Mouse (Mus musculus): Measurements from ENCODE around the gene Plpp3. TPM values are rescaled to one million over a fixed set of nuclear protein-coding genes. Genes with fewer than 3 reads are reported as not detected.

The Plpp3 gene
- polyA plus RNA-seq, 1 experiment from 2014 or later: 91.7 TPM

DNA sequence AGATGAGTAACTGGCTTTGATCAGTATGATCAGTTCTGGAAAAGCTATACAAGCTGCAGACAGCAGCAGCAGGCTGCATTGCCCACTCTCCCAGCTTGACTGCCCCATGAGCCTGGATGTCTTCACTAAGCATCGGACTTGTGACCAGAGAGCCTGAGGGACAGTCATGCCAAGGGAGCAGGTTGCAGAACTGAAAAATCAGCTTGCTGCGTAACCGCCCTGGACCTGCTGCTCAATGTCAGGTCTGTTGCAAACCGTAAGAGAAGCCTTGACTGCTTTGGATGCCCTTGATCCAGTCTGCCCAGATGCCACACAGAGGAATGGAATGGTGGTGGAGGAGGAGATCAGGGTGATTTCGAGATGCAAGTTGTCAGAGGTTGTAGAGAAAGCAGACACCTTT is 41.5 kb downstream of the Plpp3 start:
- WGBS: 83% methylated on average over 5 of the region's 5 CpGs
- no peak overlapping the region for H3K4me3 ChIP-seq

GRCm38 (mm10) chr4:105199345-105199744 is 42.2 kb downstream of the Plpp3 start:
- no peak overlapping the region for H3K4me3 ChIP-seq
- H3K36me3 ChIP-seq: peaks cover 19% of the 10 kb centered on the region
- H3K27ac ChIP-seq: no peak overlapping the region
- peaks cover 19% of the 10 kb centered on the region for H3K4me1 ChIP-seq
- no peak overlapping the region for H3K9ac ChIP-seq
- no peaks in the 10 kb centered on the region for H3K9me3 ChIP-seq (replicated peaks)
- no peaks in the 10 kb centered on the region for H3K27me3 ChIP-seq
- ATAC-seq (ENCODE audit: low FRiP score): no peak
- WGBS: 73% methylated on average over 8 of the region's 8 CpGs
- no peak overlapping the region for H3K4me2 ChIP-seq (replicated peaks)

More for the DNA sequence above, 41.5 kb downstream of the Plpp3 start:
- Histone ChIP-seq H3K36me3 (peaks cover 19% of the 10 kb centered on the region), H3K9me3 (replicated peaks) (no peaks in the 10 kb centered on the region), H3K4me1 (peaks cover 16% of the 10 kb centered on the region), H3K27ac (no peak overlapping the region), H3K4me2 (replicated peaks) (no peak overlapping the region), H3K27me3 (no peaks in the 10 kb centered on the region), H3K9ac (no peak overlapping the region)
- no peak for ATAC-seq (ENCODE audit: low FRiP score)

- Histone ChIP-seq H3K27me3 (no peaks in the 10 kb centered on the region), H3K4me3 (no peak overlapping the region), H3K4me2 (replicated peaks) (no peak overlapping the region), H3K9me3 (replicated peaks) (no peaks in the 10 kb centered on the region), H3K9ac (no peak overlapping the region), H3K36me3 (peaks cover 11% of the 10 kb centered on the region), H3K4me1 (peaks cover 34% of the 10 kb centered on the region), H3K27ac (no peak overlapping the region)
- ATAC-seq (ENCODE audit: low FRiP score): no peak
- WGBS: 46% methylated on average over 14 of the region's 14 CpGs
These were observed 43.7 kb downstream of the Plpp3 start for GRCm38 (mm10) chr4:105200624-105201524.

DNA sequence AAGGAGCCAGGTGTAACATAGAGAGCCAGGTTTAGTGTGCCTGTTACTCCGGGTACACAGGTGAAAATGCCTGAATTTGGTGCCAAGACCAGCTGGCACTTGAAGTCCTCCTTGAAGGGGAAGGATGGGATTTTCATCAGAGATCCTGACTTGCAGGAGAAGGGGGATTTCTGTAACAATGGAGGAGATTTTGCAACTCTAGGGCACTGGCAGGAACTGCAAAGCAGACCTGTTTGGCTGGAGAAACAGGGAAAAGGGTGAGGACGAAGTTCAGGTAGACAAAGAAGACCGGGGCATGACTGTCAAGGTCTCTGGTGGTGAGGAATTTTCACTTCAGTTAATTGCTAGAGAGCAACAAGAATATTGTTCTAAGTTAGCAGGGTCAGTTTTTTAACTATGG is 45.3 kb downstream of the Plpp3 start:
- Histone ChIP-seq H3K4me3 (no peak overlapping the region), H3K9ac (no peak overlapping the region), H3K27me3 (no peaks in the 10 kb centered on the region), H3K4me1 (peaks cover 47% of the 10 kb centered on the region), H3K4me2 (replicated peaks) (no peak overlapping the region), H3K9me3 (replicated peaks) (no peaks in the 10 kb centered on the region), H3K36me3 (peaks cover 4% of the 10 kb centered on the region), H3K27ac (no peak overlapping the region)
- 91% methylated on average over 3 of the region's 3 CpGs for WGBS
- no peak for ATAC-seq (ENCODE audit: low FRiP score)

DNA sequence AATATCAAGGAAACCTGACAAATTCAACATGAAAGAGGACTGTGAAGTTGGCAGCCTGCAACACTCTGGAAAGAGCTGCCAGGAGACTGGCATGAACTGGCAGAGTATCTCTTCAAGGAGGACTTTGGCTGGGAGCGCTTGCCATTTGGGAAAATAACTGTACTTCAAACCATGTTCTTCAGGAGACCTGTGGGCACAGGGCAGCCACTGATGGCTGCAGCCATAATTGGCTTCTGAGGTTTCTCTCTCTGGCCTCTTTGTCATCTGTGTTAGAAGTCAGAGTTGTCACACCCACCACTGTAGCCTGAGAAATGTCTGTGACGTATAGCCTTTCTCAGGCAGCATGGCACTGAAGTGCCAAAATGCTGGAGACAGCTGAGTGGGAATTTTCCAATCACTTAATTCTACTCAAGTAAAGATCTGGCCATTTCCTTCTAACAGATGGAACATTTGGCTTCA is 46.2 kb downstream of the Plpp3 start:
- no peak overlapping the region for H3K9ac ChIP-seq
- H3K9me3 ChIP-seq (replicated peaks): no peaks in the 10 kb centered on the region
- no peaks in the 10 kb centered on the region for H3K27me3 ChIP-seq
- no peak overlapping the region for H3K4me3 ChIP-seq
- H3K27ac ChIP-seq: 0 out of 2 replicates have a peak overlapping the region, but pooled peaks have one; percentile 5
- peaks cover 47% of the 10 kb centered on the region for H3K4me1 ChIP-seq
- WGBS: 71% methylated on average over 2 of the region's 2 CpGs
- no peak for ATAC-seq (ENCODE audit: low FRiP score)
- H3K4me2 ChIP-seq (replicated peaks): no peak overlapping the region
- no peaks in the 10 kb centered on the region; the same call in 1 of the 2 replicates for H3K36me3 ChIP-seq

DNA sequence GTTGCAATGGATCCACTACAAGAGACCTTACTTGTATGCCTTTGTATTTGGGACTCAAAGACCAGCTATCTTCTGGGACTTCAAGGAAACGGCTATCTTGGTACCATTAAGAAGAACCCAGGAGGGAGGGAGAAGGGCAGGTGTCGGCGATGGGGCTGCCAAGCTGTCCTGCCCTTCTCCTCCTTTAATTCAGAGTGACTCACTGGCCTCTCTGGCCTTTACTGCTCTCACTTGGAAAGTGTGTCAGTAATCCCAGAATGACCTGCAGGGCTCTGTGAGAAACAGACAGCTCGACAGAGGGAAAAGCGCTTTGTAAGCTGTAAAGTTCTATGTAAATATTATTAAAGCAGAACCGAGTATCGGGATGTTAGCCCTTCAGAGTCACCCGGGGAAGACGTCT is 46.9 kb downstream of the Plpp3 start:
- peaks cover 47% of the 10 kb centered on the region for H3K4me1 ChIP-seq
- 71% methylated on average over 9 of the region's 9 CpGs for WGBS
- no peak for ATAC-seq (ENCODE audit: low FRiP score)

DNA sequence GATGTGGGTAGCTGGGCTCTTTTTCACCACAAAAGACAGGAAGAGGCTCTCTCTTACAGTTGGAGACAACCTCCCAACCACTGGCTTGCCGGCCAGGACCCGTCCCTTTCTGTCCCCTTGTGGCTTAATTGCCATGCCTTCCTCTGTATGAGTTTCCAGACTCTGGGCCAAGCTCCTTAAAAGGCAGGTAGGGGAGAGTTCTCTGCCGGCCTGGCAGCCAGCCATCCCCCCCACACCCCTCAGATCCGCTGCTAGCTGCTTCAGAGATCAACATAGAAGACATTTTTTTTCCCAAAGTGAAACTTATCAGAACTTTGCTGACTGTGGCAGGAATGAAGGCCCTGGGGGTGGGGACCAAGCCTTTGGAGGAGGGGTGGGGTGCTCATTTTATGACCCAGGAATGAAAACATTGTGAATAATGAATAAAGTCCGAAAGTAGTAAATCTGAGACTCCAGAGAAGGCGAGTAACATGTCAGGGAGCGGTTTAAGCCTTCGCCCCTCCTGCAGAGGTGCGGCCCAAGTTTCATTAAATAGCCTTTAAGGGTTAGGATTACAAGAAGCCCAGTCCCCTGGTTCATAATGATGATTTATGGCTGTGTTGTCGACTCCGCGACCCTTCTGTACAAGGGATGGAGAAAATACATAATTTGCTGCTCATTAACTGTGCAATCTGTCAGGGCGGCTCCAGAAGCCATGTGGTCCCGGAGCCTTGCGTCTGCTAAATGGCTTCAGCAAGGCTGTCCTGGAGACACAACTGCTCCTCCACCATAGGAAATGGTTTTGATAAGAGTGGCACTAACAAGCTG is 48.1 kb downstream of the Plpp3 start:
- H3K27ac ChIP-seq: peak overlapping the region; percentile 60
- H3K4me1 ChIP-seq: peaks cover 44% of the 10 kb centered on the region
- H3K9ac ChIP-seq: no peak overlapping the region
- no peaks in the 10 kb centered on the region for H3K27me3 ChIP-seq
- H3K4me2 ChIP-seq (replicated peaks): no peak overlapping the region
- 49% methylated on average over 15 of the region's 15 CpGs for WGBS
- H3K36me3 ChIP-seq: peaks cover 10% of the 10 kb centered on the region
- H3K4me3 ChIP-seq: no peak overlapping the region
- no peaks in the 10 kb centered on the region for H3K9me3 ChIP-seq (replicated peaks)
- peak; percentile 54 for ATAC-seq (ENCODE audit: low FRiP score)

More for the DNA sequence above, 46.9 kb downstream of the Plpp3 start:
- Histone ChIP-seq H3K27ac (no peak overlapping the region), H3K27me3 (no peaks in the 10 kb centered on the region), H3K4me2 (replicated peaks) (no peak overlapping the region), H3K36me3 (peaks cover 4% of the 10 kb centered on the region), H3K9ac (no peak overlapping the region), H3K9me3 (replicated peaks) (no peaks in the 10 kb centered on the region), H3K4me3 (no peak overlapping the region)

GRCm38 (mm10) chr4:105206102-105206501 is 49.0 kb downstream of the Plpp3 start:
- Histone ChIP-seq H3K27me3 (no peaks in the 10 kb centered on the region), H3K4me2 (replicated peaks) (no peak overlapping the region), H3K27ac (peak overlapping the region; percentile 60; the same call in 1 of the 2 replicates), H3K36me3 (peaks cover 10% of the 10 kb centered on the region), H3K4me1 (peaks cover 37% of the 10 kb centered on the region), H3K4me3 (no peak overlapping the region), H3K9ac (no peak overlapping the region), H3K9me3 (replicated peaks) (no peaks in the 10 kb centered on the region)
- no peak for ATAC-seq (ENCODE audit: low FRiP score)
- 75% methylated on average over 6 of the region's 6 CpGs for WGBS

DNA sequence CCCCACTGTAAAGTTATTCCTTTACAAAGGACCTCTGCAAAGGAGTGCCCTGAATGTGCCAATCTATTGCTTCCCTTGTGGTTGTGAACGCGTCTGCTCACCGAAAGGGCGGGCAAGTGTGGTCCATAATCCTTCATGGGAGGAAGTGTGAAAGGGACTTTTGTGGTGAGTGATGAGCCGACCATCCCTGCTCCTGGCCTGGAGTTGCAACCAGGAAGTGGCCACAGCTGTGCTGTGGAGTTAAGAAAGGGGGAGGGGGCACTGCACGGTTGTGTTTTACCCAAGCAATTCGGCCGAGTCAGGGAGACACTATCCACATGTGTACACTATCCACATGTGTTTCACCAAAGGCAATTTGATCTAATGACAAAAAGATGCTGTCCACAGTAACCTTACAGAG is 49.8 kb downstream of the Plpp3 start:
- Histone ChIP-seq H3K4me3 (no peak overlapping the region), H3K36me3 (peaks cover 18% of the 10 kb centered on the region), H3K9me3 (replicated peaks) (no peaks in the 10 kb centered on the region), H3K27me3 (no peaks in the 10 kb centered on the region), H3K4me1 (peaks cover 36% of the 10 kb centered on the region), H3K27ac (peak overlapping the region; percentile 8; the same call in 1 of the 2 replicates), H3K9ac (no peak overlapping the region), H3K4me2 (replicated peaks) (no peak overlapping the region)
- 47% methylated on average over 8 of the region's 8 CpGs for WGBS
- ATAC-seq (ENCODE audit: low FRiP score): 0 out of 2 replicates have a peak, but pooled peaks have one; percentile 38

GRCm38 (mm10) chr4:105207641-105208040 is 50.5 kb downstream of the Plpp3 start:
- Histone ChIP-seq H3K9me3 (replicated peaks) (no peaks in the 10 kb centered on the region), H3K9ac (no peak overlapping the region), H3K36me3 (peaks cover 24% of the 10 kb centered on the region), H3K4me1 (peaks cover 36% of the 10 kb centered on the region), H3K27ac (no peak overlapping the region), H3K27me3 (no peaks in the 10 kb centered on the region), H3K4me2 (replicated peaks) (no peak overlapping the region), H3K4me3 (no peak overlapping the region)
- ATAC-seq (ENCODE audit: low FRiP score): no peak
- 91% methylated on average over 4 of the region's 4 CpGs for WGBS

DNA sequence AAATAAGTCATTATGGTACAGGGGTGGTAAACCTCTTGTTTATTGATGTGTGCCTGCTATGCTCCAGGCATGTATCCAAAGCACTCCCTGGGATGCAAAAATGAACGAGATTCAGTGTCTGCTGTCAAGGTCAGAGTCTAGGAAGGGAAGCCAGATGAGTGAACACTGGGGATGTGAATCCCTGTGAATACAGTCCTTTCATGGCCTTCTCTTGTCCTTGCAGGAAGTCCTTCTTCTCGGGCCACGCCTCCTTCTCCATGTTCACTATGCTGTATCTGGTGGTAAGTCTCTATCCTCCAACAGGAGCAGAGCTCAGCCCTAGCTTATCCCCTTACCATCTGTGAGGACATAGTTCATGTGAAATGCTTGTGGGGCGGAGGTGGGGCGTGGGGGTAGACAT is 51.8 kb downstream of the Plpp3 start:
- H3K9ac ChIP-seq: no peak overlapping the region
- no peaks in the 10 kb centered on the region for H3K9me3 ChIP-seq (replicated peaks)
- no peaks in the 10 kb centered on the region for H3K27me3 ChIP-seq
- 86% methylated on average over 5 of the region's 5 CpGs for WGBS
- H3K4me1 ChIP-seq: peaks cover 30% of the 10 kb centered on the region
- no peak overlapping the region for H3K4me2 ChIP-seq (replicated peaks)
- H3K4me3 ChIP-seq: no peak overlapping the region
- peaks cover 26% of the 10 kb centered on the region for H3K36me3 ChIP-seq
- H3K27ac ChIP-seq: no peak overlapping the region
- ATAC-seq (ENCODE audit: low FRiP score): no peak

GRCm38 (mm10) chr4:105213314-105213713 is 56.2 kb downstream of the Plpp3 start:
- Histone ChIP-seq H3K36me3 (peaks cover 26% of the 10 kb centered on the region), H3K27ac (no peak overlapping the region), H3K9me3 (replicated peaks) (no peaks in the 10 kb centered on the region), H3K4me2 (replicated peaks) (no peak overlapping the region), H3K27me3 (no peaks in the 10 kb centered on the region), H3K9ac (no peak overlapping the region), H3K4me3 (no peak overlapping the region), H3K4me1 (no peaks in the 10 kb centered on the region)
- ATAC-seq (ENCODE audit: low FRiP score): no peak

Measured in hindbrain, embryonic 12.5 days (tissue).